Mouse (Mus musculus) hindbrain, embryonic 15.5 days (tissue): ENCODE data around the gene Thsd4. TPM values are rescaled to one million over a fixed set of nuclear protein-coding genes. Genes with fewer than 3 reads are reported as not detected.
A peak's percentile ranks its signal among the peaks of the same experiment; 100 is the strongest.

Source experiments
- ATAC-seq: fragments of 200-750 bp; cut with Nextera tagmentation; 2 replicates; pipeline ENCODE4 v1.8.0; 2017; ENCODE audit warnings: low read depth, moderate number of reproducible peaks, moderate TSS enrichment; ENCODE audit not compliant: low FRiP score
- H3K27ac ChIP-seq: fragments of 300-500 bp; sonication (generic); replicated peaks from 2 replicates; pipeline ENCODE4 v1.5.1; 2015; ENCODE audit warnings: mild to moderate bottlenecking, inconsistent platforms
- H3K27me3 ChIP-seq: fragments of 300-500 bp; sonication (generic); 2 replicates; pipeline ENCODE4 v1.6.1; 2015; ENCODE audit warnings: control low read depth, inconsistent platforms
- H3K36me3 ChIP-seq: fragments of 300-500 bp; sonication (generic); 2 replicates; pipeline ENCODE4 v1.6.1; 2015; ENCODE audit warnings: control low read depth, inconsistent platforms
- H3K4me1 ChIP-seq: fragments of 300-500 bp; sonication (generic); replicated peaks from 2 replicates; pipeline ENCODE4 v1.6.1; 2015; ENCODE audit warnings: control low read depth, inconsistent platforms
- H3K4me2 ChIP-seq: fragments of 300-500 bp; sonication (generic); 2 replicates; pipeline ENCODE4 v1.6.1; 2015; ENCODE audit warnings: moderate library complexity, mild to moderate bottlenecking, inconsistent platforms
- H3K4me3 ChIP-seq: fragments of 300-500 bp; sonication (generic); 2 replicates; pipeline ENCODE4 v1.5.1; 2015; ENCODE audit warnings: mild to moderate bottlenecking, inconsistent platforms
- H3K9ac ChIP-seq: fragments of 300-500 bp; sonication (generic); 2 replicates; pipeline ENCODE4 v1.6.1; 2015; ENCODE audit warnings: inconsistent platforms
- H3K9me3 ChIP-seq: fragments of 300-500 bp; sonication (generic); 2 replicates; pipeline ENCODE4 v1.6.1; 2016; ENCODE audit warnings: control low read depth, inconsistent platforms
- WGBS: fragments of 180-500 bp; shearing (Covaris S2); methylation state at CpG from one replicate; pipeline ENCODE4 v1.1.7; 2015; 5-methylcytosine and 5-hydroxymethylcytosine counted together
- polyA plus RNA-seq: library from polyadenylated mRNA; unstranded; fragments of >200 nt; fragmentation: Nextera tagmentation; extraction: Ambion mirVana; gene quantifications from 2 replicates; pipeline ENCODE4 v1.2.1, GENCODE M21; 2015

Gene Thsd4
- polyA plus RNA-seq, 1 experiment from 2014 or later, result 5.2 TPM

- no peak overlapping the region for H3K9ac ChIP-seq
- no peaks in the 10 kb centered on the region for H3K27me3 ChIP-seq
- H3K4me3 ChIP-seq, result no peak overlapping the region
- no peak overlapping the region for H3K27ac ChIP-seq
- ATAC-seq, result no peak
- no peaks in the 10 kb centered on the region for H3K36me3 ChIP-seq
- 37% methylated on average over 1 of the region's 1 CpGs for WGBS
- H3K4me2 ChIP-seq, result no peak overlapping the region
- no peaks in the 10 kb centered on the region for H3K4me1 ChIP-seq
- H3K9me3 ChIP-seq, result no peaks in the 10 kb centered on the region
These were observed 427.6 kb downstream of the Thsd4 start for GRCm38 (mm10) chr9:60094211-60094610.

- no peak overlapping the region for H3K4me3 ChIP-seq
- WGBS, result 59% methylated on average over 5 of the region's 5 CpGs
- no peak for ATAC-seq
These were observed 429.4 kb downstream of the Thsd4 start for GRCm38 (mm10) chr9:60092428-60092827.

DNA sequence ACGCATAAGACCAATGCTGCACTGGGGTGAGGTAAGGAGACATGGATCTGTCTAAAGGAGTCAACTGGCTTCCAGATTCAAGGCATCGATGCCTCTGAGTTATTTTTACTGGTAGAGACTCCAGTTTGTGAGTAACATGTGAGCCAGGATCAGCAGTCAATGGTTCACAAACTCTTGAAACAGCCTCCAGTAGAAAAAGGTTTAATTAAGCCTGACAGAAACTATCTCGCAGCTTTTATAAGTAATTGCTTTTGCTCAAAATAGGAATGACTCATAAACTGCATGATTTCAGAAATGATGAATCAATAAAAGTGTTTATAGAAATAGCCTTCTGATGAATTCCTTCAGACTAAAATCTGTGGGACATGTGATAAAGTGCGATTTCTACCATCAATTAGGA, 432.4 kb downstream of the Thsd4 start:
- H3K9me3 ChIP-seq, result no peaks in the 10 kb centered on the region
- H3K4me2 ChIP-seq, result no peak overlapping the region
- no peak overlapping the region for H3K9ac ChIP-seq
- H3K27me3 ChIP-seq, result no peaks in the 10 kb centered on the region
- ATAC-seq, result no peak
- WGBS, result 88% methylated on average over 4 of the region's 4 CpGs
- no peak overlapping the region for H3K27ac ChIP-seq
- no peaks in the 10 kb centered on the region for H3K36me3 ChIP-seq
- H3K4me1 ChIP-seq, result no peaks in the 10 kb centered on the region
- no peak overlapping the region for H3K4me3 ChIP-seq

More at GRCm38 (mm10) chr9:60092428-60092827, 429.4 kb downstream of the Thsd4 start:
- Histone ChIP-seq H3K9me3 (no peaks in the 10 kb centered on the region), H3K9ac (no peak overlapping the region), H3K4me2 (no peak overlapping the region), H3K36me3 (no peaks in the 10 kb centered on the region), H3K27me3 (no peaks in the 10 kb centered on the region), H3K27ac (no peak overlapping the region), H3K4me1 (no peaks in the 10 kb centered on the region)

- H3K27ac ChIP-seq, result no peak overlapping the region
- H3K36me3 ChIP-seq, result no peaks in the 10 kb centered on the region
- no peak overlapping the region for H3K4me3 ChIP-seq
- no peak overlapping the region for H3K4me2 ChIP-seq
- no peak overlapping the region for H3K9ac ChIP-seq
- ATAC-seq, result no peak
- no peaks in the 10 kb centered on the region for H3K27me3 ChIP-seq
- WGBS, result 57% methylated on average over 5 of the region's 5 CpGs
- H3K4me1 ChIP-seq, result no peaks in the 10 kb centered on the region
- no peaks in the 10 kb centered on the region for H3K9me3 ChIP-seq
These were observed 433.7 kb downstream of the Thsd4 start for GRCm38 (mm10) chr9:60088101-60088500.

DNA sequence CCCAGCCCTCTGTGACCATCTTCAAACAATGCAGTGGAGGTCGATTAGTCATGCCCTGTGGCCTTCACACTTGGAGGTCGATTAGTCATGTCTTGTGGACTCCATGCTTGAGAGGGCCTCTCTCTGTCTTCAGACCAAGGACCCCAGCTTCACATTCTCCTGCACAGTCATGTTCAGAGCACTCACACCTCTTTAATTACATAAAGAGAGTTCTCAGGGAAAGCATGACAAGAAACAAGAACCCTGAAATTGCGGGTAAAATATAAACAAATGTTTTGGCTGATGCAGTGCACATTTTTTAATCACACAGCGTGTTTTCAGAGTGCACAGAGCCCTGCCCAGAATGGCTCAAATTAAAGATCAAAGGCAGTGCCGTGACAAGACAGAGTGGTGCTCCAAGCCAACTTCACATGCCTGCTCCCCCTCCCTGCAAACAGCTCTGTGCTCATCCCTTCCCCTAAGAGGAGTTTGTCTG, 439.7 kb downstream of the Thsd4 start:
- Histone ChIP-seq H3K36me3 (no peaks in the 10 kb centered on the region), H3K27me3 (no peaks in the 10 kb centered on the region), H3K4me2 (no peak overlapping the region), H3K4me1 (no peaks in the 10 kb centered on the region), H3K4me3 (no peak overlapping the region), H3K9ac (no peak overlapping the region), H3K27ac (no peak overlapping the region), H3K9me3 (no peaks in the 10 kb centered on the region)
- ATAC-seq, result peak; percentile 38; the same call in 1 of the 2 replicates
- WGBS, result 9% methylated on average over 5 of the region's 5 CpGs

GRCm38 (mm10) chr9:60077761-60078160, 444.1 kb downstream of the Thsd4 start:
- no peak for ATAC-seq

GRCm38 (mm10) chr9:60076396-60076795, 445.4 kb downstream of the Thsd4 start:
- no peaks in the 10 kb centered on the region for H3K36me3 ChIP-seq
- H3K27me3 ChIP-seq, result no peaks in the 10 kb centered on the region
- no peak overlapping the region for H3K27ac ChIP-seq
- H3K4me3 ChIP-seq, result no peak overlapping the region
- H3K9ac ChIP-seq, result no peak overlapping the region
- ATAC-seq, result no peak
- 30% methylated on average over 4 of the region's 4 CpGs for WGBS
- no peaks in the 10 kb centered on the region for H3K9me3 ChIP-seq
- H3K4me2 ChIP-seq, result no peak overlapping the region
- H3K4me1 ChIP-seq, result 0 out of 2 replicates have a peak, but pooled peaks cover 6% of the 10 kb centered on the region

More at GRCm38 (mm10) chr9:60077761-60078160, 444.1 kb downstream of the Thsd4 start:
- 44% methylated on average over 1 of the region's 1 CpGs for WGBS
- Histone ChIP-seq H3K9me3 (no peaks in the 10 kb centered on the region), H3K36me3 (no peaks in the 10 kb centered on the region), H3K4me3 (no peak overlapping the region), H3K4me2 (no peak overlapping the region), H3K4me1 (0 out of 2 replicates have a peak, but pooled peaks cover 6% of the 10 kb centered on the region), H3K27ac (no peak overlapping the region), H3K9ac (no peak overlapping the region), H3K27me3 (no peaks in the 10 kb centered on the region)

GRCm38 (mm10) chr9:60071620-60072263, 450.1 kb downstream of the Thsd4 start:
- no peaks in the 10 kb centered on the region for H3K27me3 ChIP-seq
- no peak overlapping the region for H3K4me3 ChIP-seq
- WGBS, result 24% methylated on average over 5 of the region's 5 CpGs
- no peak overlapping the region for H3K9ac ChIP-seq
- H3K27ac ChIP-seq, result no peak overlapping the region
- no peak for ATAC-seq
- H3K4me2 ChIP-seq, result no peak overlapping the region
- H3K36me3 ChIP-seq, result no peaks in the 10 kb centered on the region
- H3K9me3 ChIP-seq, result no peaks in the 10 kb centered on the region
- 0 out of 2 replicates have a peak, but pooled peaks cover 6% of the 10 kb centered on the region for H3K4me1 ChIP-seq

- no peak overlapping the region for H3K4me2 ChIP-seq
- no peaks in the 10 kb centered on the region for H3K9me3 ChIP-seq
- no peaks in the 10 kb centered on the region for H3K4me1 ChIP-seq
- WGBS, result 92% methylated on average over 8 of the region's 8 CpGs
- H3K4me3 ChIP-seq, result no peak overlapping the region
- H3K27me3 ChIP-seq, result no peaks in the 10 kb centered on the region
- H3K9ac ChIP-seq, result no peak overlapping the region
- H3K27ac ChIP-seq, result no peak overlapping the region
- H3K36me3 ChIP-seq, result no peaks in the 10 kb centered on the region
- no peak for ATAC-seq
These were observed 454.6 kb downstream of the Thsd4 start for GRCm38 (mm10) chr9:60067241-60067640.

- 71% methylated on average over 4 of the region's 4 CpGs for WGBS
- H3K36me3 ChIP-seq, result no peaks in the 10 kb centered on the region
- no peaks in the 10 kb centered on the region for H3K9me3 ChIP-seq
- no peak for ATAC-seq
- no peak overlapping the region for H3K4me3 ChIP-seq
- H3K9ac ChIP-seq, result no peak overlapping the region
- H3K4me2 ChIP-seq, result no peak overlapping the region
- no peaks in the 10 kb centered on the region for H3K4me1 ChIP-seq
- no peaks in the 10 kb centered on the region for H3K27me3 ChIP-seq
- H3K27ac ChIP-seq, result no peak overlapping the region
These were observed 456.7 kb downstream of the Thsd4 start for GRCm38 (mm10) chr9:60065184-60065583.

GRCm38 (mm10) chr9:60063191-60063720, 458.6 kb downstream of the Thsd4 start:
- Histone ChIP-seq H3K9ac (no peak overlapping the region), H3K9me3 (no peaks in the 10 kb centered on the region), H3K36me3 (no peaks in the 10 kb centered on the region), H3K4me2 (no peak overlapping the region), H3K4me3 (no peak overlapping the region), H3K27me3 (no peaks in the 10 kb centered on the region), H3K4me1 (no peaks in the 10 kb centered on the region), H3K27ac (no peak overlapping the region)
- 81% methylated on average over 4 of the region's 4 CpGs for WGBS
- ATAC-seq, result no peak

- no peak overlapping the region for H3K4me3 ChIP-seq
- no peak overlapping the region for H3K9ac ChIP-seq
- H3K9me3 ChIP-seq, result no peaks in the 10 kb centered on the region
- no peaks in the 10 kb centered on the region for H3K4me1 ChIP-seq
- ATAC-seq, result no peak
- H3K27ac ChIP-seq, result no peak overlapping the region
- WGBS, result 81% methylated on average over 5 of the region's 5 CpGs
- H3K4me2 ChIP-seq, result no peak overlapping the region
- no peaks in the 10 kb centered on the region for H3K36me3 ChIP-seq
- H3K27me3 ChIP-seq, result no peaks in the 10 kb centered on the region
These were observed 465.7 kb downstream of the Thsd4 start for GRCm38 (mm10) chr9:60056131-60056530.
